Mouse (Mus musculus) liver, embryonic 14.5 days (tissue): ENCODE measurements around the gene Agtrap.

Source experiments
- CTCF ChIP-seq: IDR thresholded peaks from 2 replicates; pipeline ENCODE4 v1.5.1; 2016; ENCODE audit warnings: antibody characterized with exemption, low read depth, control low read depth
- EP300 ChIP-seq: IDR thresholded peaks from 2 replicates; pipeline ENCODE4 v1.6.1; 2016; ENCODE audit warnings: antibody characterized with exemption, low read depth

DNA sequence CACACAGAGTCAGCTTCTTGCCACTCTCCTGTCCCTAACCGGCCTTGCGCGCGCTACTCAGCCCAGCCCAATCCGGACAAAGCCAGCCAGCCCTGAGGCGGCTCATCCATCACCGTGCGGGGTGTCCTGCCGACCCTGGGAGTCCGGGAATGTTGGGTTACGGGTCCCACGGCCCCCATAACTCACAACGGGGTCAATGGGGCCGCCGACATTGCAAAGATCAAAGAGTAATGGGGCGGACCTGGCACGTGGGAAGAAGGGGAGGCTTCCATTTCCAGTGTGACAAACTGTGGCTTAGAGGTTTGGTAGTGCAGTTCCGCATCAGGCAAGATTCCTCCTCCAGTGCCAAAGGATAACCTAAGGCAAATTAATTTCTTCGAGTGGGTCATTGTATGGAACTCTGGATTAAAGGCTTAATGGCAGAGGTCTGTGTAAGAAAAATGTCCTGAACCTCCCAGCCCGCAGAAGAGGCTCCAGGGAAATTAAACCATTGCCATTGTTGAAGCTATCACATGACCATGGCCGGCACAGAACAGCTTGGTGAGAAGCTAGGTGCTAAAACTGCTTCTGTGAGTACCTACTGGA lies 43.8 kb upstream of the Agtrap start:
- TF ChIP-seq CTCF (no peak), EP300 (no peak)
